Mouse (Mus musculus) MEL-GATA-1-ER (cell line): ENCODE measurements around the gene Stx19.

Experiments
- DNase-seq: peaks from one replicate; pipeline ENCODE4 v3.0.0-alpha.2; 2012; ENCODE audit warnings: low read depth; ENCODE audit errors: extremely low read depth

Stx19 gene

DNA sequence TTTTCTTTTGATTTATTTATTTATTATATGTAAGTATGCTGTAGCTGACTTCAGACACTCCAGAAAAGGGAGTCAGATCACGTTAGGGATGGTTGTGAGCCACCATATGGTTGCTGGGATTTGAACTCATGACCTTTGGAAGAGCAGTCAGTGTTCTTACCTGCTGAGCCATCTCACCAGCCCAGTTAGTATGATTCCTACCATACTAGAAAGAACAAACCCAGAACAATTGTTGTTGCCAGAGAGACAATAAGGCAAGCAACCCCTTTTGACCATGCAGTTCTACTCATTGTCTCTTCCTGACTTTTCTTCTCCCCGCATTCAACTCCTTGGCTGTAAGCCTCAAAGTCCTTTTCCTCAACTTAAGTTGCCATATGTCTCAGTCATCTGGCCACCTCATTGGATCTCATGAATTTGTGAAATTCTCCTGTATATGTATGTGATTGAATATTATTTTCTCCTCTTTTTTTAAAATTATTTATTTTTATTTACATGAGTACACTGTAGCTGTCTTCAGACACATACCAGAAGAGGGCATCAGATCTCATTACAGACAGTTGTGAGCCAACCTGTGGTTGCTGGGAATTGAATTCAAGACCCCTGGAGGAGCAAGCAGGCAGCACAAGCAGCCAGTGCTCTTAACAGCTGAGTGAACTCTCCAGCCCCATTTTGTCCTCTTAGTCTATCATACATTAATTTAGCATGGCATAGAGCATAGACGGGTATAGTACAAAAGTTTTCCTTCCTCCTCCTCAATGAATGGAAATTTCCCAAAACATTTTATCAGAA lies 38.2 kb downstream of the Stx19 start:
- no peak for DNase-seq

DNA sequence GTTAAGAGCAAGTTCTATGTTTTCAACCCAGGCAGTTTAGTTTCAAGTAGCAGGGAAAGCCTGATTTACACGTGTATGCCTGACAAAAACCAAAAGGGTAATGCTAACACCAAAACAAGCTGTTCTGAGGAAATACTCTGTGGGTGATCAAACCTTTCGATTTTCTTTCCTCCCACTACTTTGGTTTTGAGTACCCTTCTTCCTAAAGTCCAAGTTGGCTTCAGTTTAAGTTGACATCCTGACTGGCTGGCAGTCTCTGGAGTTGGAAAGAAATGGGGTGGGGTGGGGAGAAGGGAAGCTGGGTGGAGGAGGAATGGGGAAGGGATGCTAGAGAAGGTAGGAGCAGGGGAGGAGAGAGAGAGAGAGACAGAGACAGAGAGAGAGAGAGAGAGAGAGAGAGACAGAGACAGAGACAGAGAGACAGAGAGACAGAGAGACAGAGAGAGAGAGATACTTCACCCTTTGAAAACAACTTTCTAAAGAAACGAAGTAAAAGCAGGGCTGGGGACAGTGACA lies 39.2 kb downstream of the Stx19 start:
- no peak for DNase-seq

DNA sequence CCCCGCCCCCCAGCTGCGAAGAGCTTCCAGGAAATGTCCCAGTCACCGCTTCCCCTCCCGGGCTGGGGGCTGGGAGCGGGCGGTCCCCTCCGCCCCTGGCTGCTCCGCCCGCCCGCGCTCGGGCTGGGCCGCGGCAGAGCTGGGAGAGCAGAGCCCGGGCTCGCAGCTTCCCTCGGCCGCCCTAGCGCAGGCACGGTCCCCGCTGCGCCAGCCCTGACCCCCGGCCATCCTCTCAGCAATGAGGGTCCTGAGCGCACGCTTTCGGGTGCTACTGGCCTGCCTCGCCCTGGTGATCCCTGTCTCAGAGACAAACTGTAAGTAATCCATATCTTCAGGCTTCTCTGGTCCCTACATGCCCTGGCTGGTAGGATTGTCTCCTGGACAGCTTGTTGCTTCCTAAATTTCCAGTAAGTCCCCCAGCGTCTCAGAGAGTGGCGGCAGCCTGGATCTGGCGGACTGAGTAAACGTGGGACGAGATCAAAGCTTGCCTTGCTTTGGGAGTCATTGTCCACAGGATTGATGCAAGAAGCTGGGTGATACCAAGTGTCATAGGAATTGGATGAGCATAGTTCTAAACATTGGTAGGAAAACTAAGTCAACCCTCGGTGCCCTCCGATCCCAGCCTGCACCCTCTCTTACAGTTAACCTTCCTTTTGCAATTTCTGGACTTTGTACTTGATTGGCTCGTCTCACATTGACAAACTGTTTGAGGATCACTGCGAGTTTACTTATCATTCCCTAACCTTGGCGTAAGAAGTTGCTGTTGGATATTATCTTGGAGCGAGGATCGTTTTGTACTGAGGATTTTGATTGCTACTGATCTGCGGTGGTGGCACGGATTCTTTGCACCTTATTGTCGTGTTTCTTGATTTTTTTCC lies 40.0 kb downstream of the Stx19 start, which contains the start of gene Pros1:
Gene Pros1, plus strand, starts transcription at position 117 of the 878 bp plus-strand sequence.
- DNase-seq: no peak

DNA sequence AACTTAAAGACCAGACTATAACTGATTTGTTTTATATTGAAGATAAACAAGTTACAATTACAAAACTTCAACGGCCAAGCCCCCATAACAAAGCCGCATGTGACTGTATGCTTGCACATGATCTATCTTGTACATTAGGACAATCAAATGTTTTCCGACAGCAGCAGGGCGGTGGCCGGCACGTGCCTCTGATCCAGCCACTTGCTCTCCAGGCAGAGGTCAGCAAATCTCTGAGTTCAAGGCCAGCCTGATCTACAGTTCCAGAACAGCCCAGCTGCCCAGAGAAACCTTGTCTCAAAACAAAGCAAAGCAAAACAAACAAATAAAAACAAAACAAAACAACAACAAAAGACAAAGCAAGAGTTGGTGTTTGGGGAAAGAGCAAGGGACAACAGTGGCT lies 40.9 kb downstream of the Stx19 start:
- no peak for DNase-seq

DNA sequence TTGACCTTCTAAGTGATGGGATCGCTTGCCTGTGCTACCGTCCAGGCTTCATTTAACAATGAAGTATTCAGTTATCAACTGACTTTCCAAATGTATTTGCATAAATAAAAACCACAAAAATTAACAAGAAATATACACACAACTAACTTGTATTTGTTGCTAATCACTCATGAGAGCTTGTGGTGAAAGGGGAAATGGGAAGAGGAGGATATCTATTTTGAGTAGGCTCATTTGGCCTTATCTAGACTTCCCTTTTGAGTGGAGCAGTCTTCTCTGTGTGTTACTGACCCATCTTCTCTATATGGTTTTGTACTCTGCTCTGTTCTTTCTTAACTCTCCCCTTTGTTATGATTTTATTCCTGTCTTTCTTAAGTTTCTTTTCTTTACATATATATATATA lies 41.8 kb downstream of the Stx19 start:
- DNase-seq: peak; percentile 73

DNA sequence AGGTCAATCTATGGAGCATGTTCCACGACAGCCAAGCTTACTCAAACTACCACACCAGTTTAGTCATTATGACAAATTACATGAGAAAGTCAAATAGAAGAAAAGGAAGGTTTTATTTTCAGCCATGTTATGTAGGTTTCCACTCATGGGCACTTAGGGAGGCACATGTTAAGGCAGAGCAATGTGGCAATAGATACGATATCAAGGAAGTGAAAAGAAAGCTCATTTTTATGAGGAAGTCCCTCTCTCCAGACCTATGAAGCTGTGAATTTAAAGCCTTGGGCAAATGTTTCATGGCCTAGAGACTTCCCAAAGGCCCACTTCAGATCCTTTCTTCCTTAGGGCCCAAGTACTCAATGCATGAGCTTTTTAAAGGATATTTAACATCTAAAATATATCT lies 43.0 kb downstream of the Stx19 start:
- no peak for DNase-seq

DNA sequence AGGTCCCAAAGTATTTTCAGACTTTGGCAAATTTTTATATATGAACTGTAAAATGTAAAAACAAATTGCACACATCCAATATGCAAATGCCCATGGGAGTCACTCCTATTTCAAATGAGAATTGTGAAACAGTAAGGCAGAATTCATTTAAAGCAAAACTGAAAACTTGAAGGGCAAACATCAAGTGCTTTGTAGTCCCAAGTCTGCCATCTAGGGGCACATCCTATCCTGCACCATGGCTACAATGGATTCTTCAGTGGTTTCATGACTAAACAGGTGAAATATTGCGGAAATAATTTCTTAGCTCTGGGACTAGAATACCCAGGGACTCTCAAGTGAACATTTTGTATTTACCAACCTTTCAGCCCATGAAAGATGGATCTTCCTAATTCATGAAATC lies 43.5 kb downstream of the Stx19 start:
- DNase-seq: no peak

DNA sequence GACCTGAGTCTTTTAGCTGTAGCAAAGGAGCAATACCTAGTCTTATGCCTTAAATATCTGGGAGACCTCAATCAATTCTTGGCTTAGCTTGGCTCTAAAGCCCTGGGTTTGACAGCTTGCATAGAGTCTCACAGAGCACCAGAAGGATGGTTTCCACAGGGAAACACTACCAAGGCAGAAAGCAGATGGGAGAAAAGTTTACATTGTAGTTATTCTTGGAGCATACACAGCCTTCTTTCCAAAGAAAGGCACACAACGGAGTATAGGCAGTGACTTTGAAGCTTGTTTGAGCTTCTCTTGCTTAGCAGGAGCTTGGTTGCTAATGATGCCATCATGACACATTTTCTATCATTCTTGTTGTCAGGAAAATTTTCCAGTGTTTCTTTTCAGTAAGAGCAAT lies 45.7 kb downstream of the Stx19 start:
- no peak for DNase-seq

DNA sequence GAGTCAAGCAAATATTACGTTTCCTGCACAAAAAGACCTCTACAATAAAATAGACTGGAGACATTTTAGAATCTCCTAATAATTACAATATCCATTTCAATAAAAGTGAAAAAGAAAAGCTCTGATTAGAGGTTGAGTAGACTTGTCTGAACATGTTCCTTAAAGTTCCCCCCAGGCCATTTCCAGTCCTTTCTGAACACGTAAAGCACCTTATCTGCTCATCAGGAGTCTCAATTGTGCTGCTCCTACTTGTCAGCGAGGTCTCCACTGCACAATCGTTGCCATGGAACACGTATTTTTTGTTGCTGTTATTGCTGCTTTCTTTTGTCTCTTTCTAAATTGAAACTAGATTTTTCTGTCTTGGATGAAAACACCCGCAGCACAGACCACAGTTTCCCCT lies 47.0 kb downstream of the Stx19 start:
- DNase-seq: no peak

DNA sequence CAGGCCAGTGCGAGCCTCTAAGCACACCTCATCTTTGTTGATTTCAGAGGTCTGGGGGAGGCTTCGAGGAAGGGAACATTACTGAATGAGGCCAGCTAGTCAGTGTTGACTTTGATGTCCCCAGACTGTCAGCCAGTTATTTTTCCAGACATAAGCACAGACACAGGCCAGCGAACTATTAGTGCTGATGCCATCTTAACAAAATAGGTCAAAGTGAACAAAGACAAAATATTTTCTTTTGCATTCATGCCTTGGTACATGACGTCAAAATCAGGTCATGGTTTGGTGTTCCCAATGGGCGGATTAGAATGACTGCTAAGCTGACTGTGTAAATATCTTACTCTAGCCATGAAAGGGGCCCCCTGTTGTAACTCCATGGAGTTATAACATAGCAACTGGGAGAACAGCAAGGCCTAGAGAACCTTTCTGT lies 58.2 kb downstream of the Stx19 start:
- no peak for DNase-seq

DNA sequence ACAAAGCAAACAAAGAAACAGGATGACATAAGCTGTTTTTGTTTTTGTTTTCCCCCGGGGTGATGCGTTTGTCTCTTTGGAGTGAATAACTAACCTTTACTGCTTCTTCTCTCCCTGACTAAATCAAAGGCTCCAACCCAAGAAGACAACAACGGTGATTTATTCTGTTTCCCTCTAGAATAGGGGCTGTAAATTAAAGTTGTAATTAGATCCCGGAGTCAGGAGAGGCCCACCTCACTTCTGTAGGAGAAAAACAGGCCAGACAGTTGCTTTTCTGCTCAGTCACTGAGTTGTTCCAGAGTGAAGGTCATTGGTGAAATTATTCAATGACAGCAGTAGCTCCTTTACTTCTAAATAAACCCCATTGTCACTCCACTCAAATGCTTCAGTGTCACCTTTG lies 58.7 kb downstream of the Stx19 start:
- DNase-seq: no peak
